Mouse (Mus musculus) adrenal gland, postnatal 36 days (tissue): ENCODE results near the gene Gstt4. TPM values are rescaled to one million over a fixed set of nuclear protein-coding genes. Genes with fewer than 3 reads are reported as not detected.
"Not testable (repeated sequence)": the region's sequence is repeated elsewhere in the genome, so short reads cannot be mapped to it uniquely, and the experiment has no call there.

Source experiments
- DNase-seq, 2 experiments: peaks; one replicate each; pipeline ENCODE4 v3.0.0; 2021; ENCODE audit warnings: mixed read lengths in 1 of 2
- total RNA-seq, 2 experiments: library from RNA; stranded (reverse); gene quantifications; 2 replicates each; pipeline ENCODE4 v1.2.3; 2021

The Gstt4 gene
- total RNA-seq, 2 experiments from 2014 or later: not detected

DNA sequence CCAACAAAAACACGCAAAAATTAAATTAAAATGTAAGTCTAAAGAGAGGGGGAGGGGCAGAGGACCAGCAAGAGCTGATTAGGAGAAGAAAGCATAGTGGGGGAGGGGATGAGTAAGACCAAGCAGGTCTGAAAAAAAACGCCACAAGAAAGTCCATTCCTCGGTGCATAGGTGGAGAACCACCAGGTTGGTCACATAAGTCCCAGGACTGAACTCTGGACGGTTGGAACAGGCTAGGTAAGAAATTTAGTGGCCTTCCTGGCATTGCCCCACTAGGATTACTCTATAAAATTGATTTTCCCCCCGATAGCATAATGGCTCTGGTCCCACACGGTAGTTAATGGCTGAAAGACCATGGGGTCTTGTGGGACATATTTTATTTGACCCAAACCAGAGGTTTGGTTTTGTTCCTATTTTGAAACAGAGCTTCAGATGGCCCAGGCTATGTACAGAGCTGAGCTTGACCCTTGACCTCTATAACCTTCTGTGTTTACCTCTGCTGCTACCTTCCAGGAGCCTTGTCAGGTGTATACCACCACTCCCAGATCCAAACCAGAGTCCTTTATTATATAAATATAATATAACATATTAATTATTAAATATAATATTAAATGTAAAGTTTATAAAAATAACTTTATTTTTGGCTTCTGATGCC is 33.1 kb downstream of the Gstt4 start:
- no peak for DNase-seq

DNA sequence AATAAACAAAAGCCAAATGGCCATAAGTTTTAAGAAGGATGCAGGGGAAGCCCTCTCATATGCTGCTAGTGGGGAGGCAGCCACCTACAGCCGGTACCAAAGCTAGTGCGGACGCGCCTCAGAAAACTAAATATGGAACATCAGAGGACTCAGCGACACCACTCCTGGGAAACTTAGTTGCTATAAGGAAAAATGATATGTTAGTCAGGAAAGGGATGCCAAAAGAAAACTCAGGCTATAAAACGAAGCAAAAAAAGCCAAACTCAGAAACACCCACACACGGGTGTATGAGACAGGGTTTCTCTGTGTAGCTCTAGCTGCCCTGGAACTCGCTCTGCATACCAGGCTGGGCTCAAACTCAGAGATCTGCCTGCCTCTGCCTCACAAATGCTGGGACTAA is 34.1 kb downstream of the Gstt4 start:
- DNase-seq: no peak

DNA sequence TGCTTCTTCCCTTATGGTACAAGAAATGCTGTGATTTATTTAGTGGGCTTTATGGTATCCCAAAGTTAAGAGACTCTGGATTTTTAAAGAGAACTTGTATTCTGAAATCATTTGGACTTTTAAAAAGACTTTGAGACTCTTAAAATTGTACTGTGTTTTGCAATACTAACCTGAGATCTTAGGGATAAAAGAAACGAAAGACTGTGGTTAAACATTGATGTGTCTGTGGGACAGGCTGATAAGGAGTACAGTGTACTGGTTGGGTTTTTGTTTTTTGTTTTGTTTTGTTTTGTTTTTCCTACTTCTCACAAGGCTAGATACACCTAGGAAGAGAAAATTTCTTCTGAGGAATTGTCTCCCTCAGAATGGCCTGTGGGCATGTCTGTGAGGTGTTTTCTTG is 36.9 kb downstream of the Gstt4 start:
- no peak for DNase-seq

DNA sequence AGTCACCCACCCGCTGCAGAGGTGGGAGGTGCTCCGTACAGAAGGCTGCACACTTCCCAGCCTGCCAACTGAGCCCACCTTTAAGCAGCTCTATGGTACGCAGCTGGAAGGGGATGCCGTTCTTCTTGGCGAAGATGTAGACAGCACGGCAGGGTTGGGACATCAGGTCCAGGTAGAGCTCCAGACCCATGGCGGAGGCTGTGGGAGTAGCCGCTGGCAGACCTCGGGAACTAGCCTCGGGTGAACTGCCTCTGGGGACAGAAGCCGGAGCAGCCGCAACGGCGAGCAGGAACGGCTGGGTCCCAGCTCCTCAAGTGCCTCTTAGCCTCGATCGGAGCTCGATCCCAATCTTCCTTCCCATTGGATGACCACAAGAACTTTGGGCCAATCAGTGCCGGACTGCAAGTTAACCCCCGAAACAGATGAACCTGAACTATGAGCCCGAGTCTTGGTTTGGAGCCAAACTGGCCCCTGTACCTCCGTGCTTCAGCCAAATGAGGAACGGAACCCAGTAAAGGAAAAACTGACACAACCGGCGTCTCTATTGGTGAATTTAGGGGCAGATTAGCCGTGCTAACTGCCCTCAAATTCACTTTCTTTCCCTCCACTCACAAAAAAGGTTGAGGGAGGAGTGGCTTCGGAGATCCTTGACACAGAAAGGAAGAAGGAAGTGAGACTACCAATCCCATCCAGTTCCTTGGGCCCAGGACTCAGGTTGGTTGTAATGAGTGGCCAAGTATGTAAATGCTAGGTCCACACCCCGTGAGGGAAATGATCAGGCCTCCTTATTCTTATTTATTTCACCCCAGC is 41.4 kb downstream of the Gstt4 start, which contains the start of the genes Gm20441 and Gstt3:
Gene Gm20441 (minus strand): TSS at position 186 of the 810 bp plus-strand sequence.
Gene Gstt3 (minus strand): TSS at position 646 of the 810 bp plus-strand sequence.
- DNase-seq: peak; percentile 77 to 78

DNA sequence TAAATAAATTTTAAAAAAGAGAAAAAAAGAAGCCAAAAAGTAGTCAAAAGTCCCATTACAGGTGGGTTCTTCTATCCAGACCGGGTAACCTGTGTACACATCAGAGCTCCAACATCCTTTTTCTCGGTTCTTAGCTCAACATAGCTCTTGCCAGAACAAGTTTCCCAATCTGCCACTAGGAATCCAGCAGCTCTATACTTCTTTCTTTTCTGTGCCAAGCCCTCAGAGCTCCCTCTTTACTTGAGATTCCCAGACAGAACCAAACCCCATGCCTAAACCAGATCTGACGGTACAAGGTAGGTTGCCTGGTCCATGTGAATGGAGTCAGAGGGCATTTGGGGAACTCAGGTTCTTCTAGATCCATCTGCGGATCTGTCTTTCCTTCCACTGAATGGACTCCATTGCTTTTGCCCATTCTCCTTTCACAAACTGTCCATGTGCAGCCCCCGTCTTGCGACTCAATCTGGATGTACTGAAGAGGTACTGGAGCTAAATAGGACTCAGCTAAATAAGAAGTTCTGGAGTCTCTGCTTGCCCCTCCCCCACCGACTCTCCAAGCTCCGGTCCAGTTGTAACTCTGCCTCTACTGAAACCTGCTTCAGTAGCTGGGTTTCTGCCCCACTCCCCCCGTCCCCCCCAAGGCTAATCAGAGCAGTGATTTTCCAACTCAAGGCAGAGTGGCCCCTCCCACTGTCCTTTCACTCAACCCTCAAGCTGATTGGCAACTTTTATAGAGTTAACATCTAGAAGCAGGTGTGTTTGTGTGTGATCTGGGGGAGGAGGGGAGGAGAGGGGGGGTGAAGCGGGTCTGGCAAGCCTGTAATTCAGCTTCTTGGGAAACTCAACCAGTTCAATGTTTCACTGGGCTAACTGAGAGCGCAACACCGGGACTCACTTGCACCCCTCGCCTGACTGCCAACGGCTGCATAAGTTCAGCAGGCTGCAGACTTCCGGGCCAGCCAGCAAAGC is 42.9 kb downstream of the Gstt4 start:
- peak in 1 of 2 experiments; percentile 18 for DNase-seq

DNA sequence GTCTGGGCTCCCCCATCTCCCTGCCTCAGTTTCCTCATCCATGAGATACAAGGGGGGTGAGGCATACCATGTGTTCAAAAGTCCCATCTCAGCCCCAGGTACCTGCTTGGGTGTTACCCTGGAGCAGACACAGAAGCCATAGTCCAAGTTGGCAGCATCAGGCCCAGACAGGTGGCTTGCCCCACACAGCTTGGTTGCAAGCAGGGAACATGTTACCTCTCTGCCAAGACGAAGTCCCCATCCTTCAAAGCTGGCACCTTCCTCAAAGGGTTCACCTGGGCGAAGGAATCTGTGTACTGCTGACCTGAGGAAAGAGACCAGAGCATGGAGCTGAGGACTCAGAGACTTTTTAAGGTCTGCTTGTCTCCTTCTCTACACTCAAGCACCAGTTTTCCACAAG is 44.5 kb downstream of the Gstt4 start:
- no peak for DNase-seq

DNA sequence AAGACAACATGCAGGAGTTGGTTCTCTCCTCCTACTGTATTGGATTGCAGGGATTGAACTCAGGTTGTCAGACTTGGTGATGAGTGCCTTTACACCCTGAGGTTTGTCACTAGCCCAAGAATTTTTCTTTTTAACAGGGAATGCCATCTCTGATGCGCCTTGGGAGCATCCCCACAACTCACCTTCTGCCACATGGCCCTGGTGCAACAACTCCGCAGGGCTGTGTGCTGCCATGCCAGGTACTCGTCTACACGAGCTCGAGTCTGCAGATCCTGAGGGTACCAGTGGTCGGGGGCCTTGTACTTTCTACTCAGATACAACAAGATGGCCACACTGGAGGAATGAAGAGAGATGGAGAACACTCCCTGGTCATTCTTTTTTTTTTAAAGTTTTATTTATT is 45.8 kb downstream of the Gstt4 start:
- DNase-seq: no peak

DNA sequence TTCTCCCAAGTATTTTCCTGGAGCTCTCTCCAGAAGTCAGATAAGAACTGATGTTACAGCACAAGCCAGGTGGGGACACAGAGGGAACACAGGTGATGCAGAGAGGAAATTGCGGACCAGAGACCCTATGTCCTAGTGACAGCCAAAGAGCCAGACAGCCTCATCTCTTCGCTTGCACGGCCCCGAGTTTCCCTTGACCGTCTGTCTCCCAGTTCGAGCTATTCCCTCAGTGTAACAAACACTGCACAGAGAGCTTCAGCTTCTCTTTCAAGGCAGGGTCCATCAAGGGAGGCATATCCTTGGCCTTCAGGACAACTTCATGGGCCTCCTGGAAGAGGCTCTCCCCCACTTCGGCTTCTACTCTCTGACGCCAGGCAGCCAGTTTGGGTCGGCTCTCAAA is 47.8 kb downstream of the Gstt4 start:
- DNase-seq: no peak

DNA sequence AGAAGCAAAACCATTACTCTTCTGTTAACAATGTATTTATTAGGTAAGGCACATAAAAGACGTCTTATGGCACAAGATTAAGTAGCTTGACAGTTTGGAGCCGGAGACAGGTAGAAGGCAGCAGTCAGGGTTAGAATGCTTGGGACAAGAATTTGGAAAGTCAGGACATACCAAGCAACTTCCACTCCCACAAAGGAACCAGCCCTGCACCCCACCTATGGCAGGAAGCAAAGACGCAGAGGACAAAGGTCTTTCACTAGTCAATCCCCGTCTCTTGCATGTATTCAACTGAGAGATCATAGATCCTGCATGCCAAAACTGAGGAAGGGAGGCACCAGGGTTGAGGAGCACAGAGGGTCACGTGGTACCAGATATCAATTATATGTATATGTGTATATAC is 48.2 kb downstream of the Gstt4 start:
- no peak for DNase-seq

DNA sequence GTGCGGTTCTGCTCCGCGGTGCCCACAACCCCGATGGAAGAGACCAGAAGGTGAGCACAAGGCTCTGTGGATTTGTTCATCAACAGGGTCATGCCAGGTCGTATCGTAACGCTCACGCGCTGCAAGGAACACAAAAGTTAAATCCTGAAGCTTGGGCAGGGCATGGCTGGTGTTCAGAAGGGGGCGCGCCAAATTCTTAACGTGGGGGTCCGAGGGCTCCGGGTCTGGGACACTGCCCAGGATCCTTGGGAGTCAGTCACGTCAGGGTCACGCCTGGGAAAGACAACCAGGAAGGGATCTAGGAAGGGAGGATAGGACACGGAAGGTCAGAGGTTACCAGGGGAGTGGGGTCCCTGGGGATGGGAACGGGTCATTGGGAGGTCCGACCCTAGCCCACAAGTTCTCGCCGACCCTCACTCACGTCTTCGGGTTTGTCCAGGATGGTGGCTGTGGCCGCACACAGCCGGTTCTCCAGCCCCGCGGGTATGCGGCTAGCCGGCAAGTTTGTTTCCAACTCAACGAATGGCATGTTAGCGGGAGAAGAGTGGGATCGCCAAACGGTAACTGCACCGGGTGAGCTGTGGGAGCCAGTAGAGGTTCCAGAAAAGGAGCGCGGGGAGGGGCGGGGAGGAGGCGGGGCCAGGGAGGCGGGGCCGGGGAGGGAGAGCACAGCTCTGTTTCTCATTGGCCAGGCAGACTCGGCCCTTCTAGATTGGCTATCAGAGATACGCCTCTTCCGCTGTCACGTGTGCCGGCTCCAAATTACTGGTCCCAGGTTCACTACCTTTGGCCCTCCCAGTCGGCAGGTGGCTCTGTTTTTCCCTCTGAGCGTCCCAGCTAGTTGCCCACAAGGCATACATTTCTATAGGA is 49.3 kb downstream of the Gstt4 start, which contains the start of gene Ddt:
Gene Ddt (minus strand): TSS at position 620 of the 870 bp plus-strand sequence.
- peak; percentile 90 to 93 for DNase-seq

DNA sequence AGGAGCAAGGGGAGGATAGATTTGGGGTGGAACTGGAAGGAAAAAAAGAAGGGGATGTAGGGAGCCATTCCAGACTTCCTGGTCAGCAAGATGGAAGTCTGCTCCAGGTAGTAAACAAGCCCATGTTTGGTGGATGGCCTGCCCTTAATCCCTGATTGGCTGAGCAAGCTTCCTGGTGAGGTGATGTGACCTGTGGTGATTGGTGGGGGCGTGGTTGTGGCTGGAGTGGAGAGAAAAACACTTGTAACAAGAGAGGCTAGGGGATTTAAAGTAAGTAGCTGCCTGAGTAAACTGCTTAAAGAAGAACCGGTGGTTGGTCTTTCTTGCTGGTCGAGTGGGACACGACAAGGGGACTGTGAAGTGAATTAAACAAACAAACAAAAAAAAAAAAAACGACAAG is 54.6 kb downstream of the Gstt4 start:
- DNase-seq: not testable (repeated sequence)

DNA sequence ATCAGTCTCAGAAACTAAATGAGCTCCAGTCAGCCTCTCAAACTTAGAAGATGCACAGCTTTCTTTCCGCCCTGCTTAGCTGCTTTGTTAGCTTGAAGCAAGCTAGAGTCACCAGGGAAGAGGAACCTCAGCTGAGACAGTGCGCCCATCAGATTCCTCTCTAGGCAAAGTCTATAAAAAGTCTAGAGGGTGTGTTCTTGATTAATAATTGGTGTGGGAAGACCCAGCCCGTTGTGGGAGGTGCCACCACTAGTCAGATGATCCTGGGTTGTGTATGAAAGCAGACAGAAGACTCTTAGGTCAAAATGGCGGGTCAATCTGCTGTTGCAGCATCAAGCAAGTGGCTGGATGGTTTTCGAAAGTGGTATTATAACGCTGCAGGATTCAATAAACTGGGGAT is 55.5 kb downstream of the Gstt4 start:
- no peak for DNase-seq

Other genes with a start within 250 kb of the Gstt4 start
- 1 to 10 TPM; 6.5 to 6.6 TPM for gene Ggt5, start 233.2 kb downstream of the Gstt4 start, total RNA-seq
- 10 to 100 TPM in 1 of 2 experiments, 1 to 10 TPM in 1; 9.7 to 11.0 TPM for gene Susd2, start 178.5 kb downstream of the Gstt4 start, total RNA-seq
- gene Cabin1, start 58.2 kb downstream of the Gstt4 start, total RNA-seq: 10 to 100 TPM; 32.9 to 35.1 TPM
- 100 to 1,000 TPM; 107 to 161 TPM for gene Ddt, start 49.1 kb downstream of the Gstt4 start, total RNA-seq
- gene Gm20441, start 41.6 kb downstream of the Gstt4 start, total RNA-seq: under 1 TPM in 1 of 2 experiments, not detected in 1; 0.53 TPM
- gene Gstt3, start 41.1 kb downstream of the Gstt4 start, total RNA-seq: 10 to 100 TPM; 14.9 to 28.7 TPM
- gene Gstt1, start 24.0 kb downstream of the Gstt4 start, total RNA-seq: 10 to 100 TPM; 37.6 to 47.8 TPM
- gene Gstt2, start 14.9 kb upstream of the Gstt4 start, total RNA-seq: 10 to 100 TPM; 30.0 to 32.0 TPM
- gene Mif, start 37.7 kb upstream of the Gstt4 start, total RNA-seq: 100 to 1,000 TPM; 313 to 319 TPM
- gene Derl3, start 70.9 kb upstream of the Gstt4 start, total RNA-seq: 1 to 10 TPM in 1 of 2 experiments, under 1 TPM in 1; 0.93 to 2.8 TPM
- gene Smarcb1, start 99.1 kb upstream of the Gstt4 start, total RNA-seq: 10 to 100 TPM; 77.5 to 89.1 TPM
- gene Chchd10, start 110.6 kb upstream of the Gstt4 start, total RNA-seq: 1,000 to 10,000 TPM; 1,047 to 1,196 TPM
- 10 to 100 TPM in 1 of 2 experiments, 1 to 10 TPM in 1; 8.6 to 10.1 TPM for gene Mmp11, start 114.0 kb upstream of the Gstt4 start, total RNA-seq
- gene Gm867, start 118.1 kb upstream of the Gstt4 start, total RNA-seq: 1 to 10 TPM in 1 of 2 experiments, under 1 TPM in 1; 0.83 to 2.3 TPM
- not detected for gene Vpreb3, start 120.5 kb upstream of the Gstt4 start, total RNA-seq
- not detected for gene Gm5134, start 132.0 kb upstream of the Gstt4 start, total RNA-seq
- gene Zfp280b, start 210.1 kb upstream of the Gstt4 start, total RNA-seq: 1 to 10 TPM; 8.5 to 8.8 TPM